Mouse (Mus musculus) cortical plate, adult 2 months (tissue): ENCODE measurements around the gene Tufm.

Experiments
- CTCF ChIP-seq: fragments of 200-500 bp; IDR thresholded peaks from 2 replicates; pipeline ENCODE4 v1.5.1; 2011; ENCODE audit warnings: mild to moderate bottlenecking, control low read depth, low read length; ENCODE audit not compliant: insufficient read depth; ENCODE audit errors: extremely low read depth
- POLR2A ChIP-seq: fragments of 200-500 bp; IDR thresholded peaks from 2 replicates; pipeline ENCODE4 v1.6.1; 2011; ENCODE audit warnings: mild to moderate bottlenecking, low read length, control low read depth; ENCODE audit not compliant: insufficient read depth; ENCODE audit errors: extremely low read depth

DNA sequence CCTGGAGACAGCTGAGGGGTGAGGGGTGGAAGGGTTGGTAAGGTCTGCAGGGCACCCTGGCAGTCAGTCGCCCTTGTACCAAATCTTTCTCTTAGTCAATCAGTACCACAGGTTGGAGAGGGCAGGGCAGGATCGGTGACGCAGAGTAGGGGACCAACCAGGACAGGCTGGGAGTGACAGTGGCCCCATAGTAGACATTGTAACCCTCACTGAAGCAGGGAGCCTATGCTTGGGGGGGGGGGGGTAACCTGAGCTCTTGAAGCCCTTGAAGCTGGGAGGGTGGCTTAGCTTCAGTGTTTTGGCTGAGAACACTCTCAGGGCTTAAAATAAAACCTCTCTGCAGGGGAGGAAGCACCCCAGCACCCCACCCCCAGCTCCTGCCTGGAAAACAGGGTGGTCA is 25.5 kb upstream of the Tufm start:
- TF ChIP-seq POLR2A (no peak), CTCF (no peak)
